Mouse (Mus musculus) lung, embryonic 15.5 days (tissue): Measurements from ENCODE around the gene Swi5. TPM values are rescaled to one million over a fixed set of nuclear protein-coding genes. Genes with fewer than 3 reads are reported as not detected.

Source experiments
- ATAC-seq: fragments of 200-750 bp; cut with Nextera tagmentation; 2 replicates; pipeline ENCODE4 v1.8.0; 2017; ENCODE audit warnings: moderate number of reproducible peaks, borderline replicate concordance; ENCODE audit not compliant: low FRiP score, low TSS enrichment; ENCODE audit errors: extremely low read depth
- H3K27ac ChIP-seq: fragments of 300-500 bp; sonication (generic); 2 replicates; pipeline ENCODE4 v1.5.1; 2015; ENCODE audit warnings: moderate library complexity, mild to moderate bottlenecking, inconsistent platforms
- H3K27me3 ChIP-seq: fragments of 300-500 bp; sonication (generic); 2 replicates; pipeline ENCODE4 v1.6.1; 2015; ENCODE audit warnings: inconsistent platforms
- H3K36me3 ChIP-seq: fragments of 300-500 bp; sonication (generic); 2 replicates; pipeline ENCODE4 v1.6.1; 2015; ENCODE audit warnings: inconsistent platforms
- H3K4me1 ChIP-seq: fragments of 300-500 bp; sonication (generic); 2 replicates; pipeline ENCODE4 v1.6.1; 2015; ENCODE audit warnings: inconsistent platforms
- H3K4me2 ChIP-seq: fragments of 300-500 bp; sonication (generic); 2 replicates; pipeline ENCODE4 v1.6.1; 2015; ENCODE audit warnings: inconsistent platforms, mild to moderate bottlenecking, moderate library complexity
- H3K4me3 ChIP-seq: fragments of 300-500 bp; sonication (generic); 2 replicates; pipeline ENCODE4 v1.5.1; 2015; ENCODE audit warnings: mild to moderate bottlenecking, inconsistent platforms
- H3K9ac ChIP-seq: fragments of 300-500 bp; sonication (generic); 2 replicates; pipeline ENCODE4 v1.6.1; 2015; ENCODE audit warnings: inconsistent platforms
- H3K9me3 ChIP-seq: fragments of 300-500 bp; sonication (generic); 2 replicates; pipeline ENCODE4 v1.6.1; 2016; ENCODE audit warnings: inconsistent platforms
- WGBS: fragments of 180-500 bp; shearing (Covaris S2); methylation state at CpG from one replicate; pipeline ENCODE4 v1.1.7; 2015; 5-methylcytosine and 5-hydroxymethylcytosine counted together
- polyA plus RNA-seq: library from polyadenylated mRNA; unstranded; fragments of >200 nt; fragmentation: Nextera tagmentation; extraction: Ambion mirVana; gene quantifications from 2 replicates; pipeline ENCODE4 v1.2.1, GENCODE M21; 2015

Gene Swi5
- polyA plus RNA-seq, 1 experiment from 2014 or later = 405 TPM

DNA sequence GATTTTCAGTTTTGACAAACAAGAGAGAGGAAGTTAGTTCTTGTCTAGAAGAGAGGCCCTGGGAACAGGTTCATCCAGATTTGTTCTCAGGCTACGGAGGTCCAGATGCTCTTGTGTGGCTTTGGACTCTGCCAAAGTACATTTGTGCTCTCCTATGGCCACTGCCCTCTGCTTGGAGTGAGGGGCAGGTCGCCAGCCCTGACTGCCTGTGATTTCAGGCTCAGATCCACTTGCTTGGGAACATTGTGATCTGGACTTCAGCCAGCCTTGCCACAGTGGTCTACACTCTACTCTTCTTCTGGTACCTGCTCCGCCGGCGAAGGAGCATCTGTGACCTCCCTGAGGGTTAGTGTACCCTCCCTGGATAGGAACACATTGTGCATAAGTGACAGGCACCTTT is 35.2 kb downstream of the Swi5 start:
- H3K27me3 ChIP-seq = no peaks in the 10 kb centered on the region
- H3K4me1 ChIP-seq = peaks cover 9% of the 10 kb centered on the region
- no peak for ATAC-seq
- peaks cover 62% of the 10 kb centered on the region for H3K36me3 ChIP-seq
- H3K4me3 ChIP-seq = no peak overlapping the region
- 74% methylated on average over 5 of the region's 5 CpGs for WGBS
- H3K4me2 ChIP-seq = no peak overlapping the region
- no peaks in the 10 kb centered on the region for H3K9me3 ChIP-seq
- no peak overlapping the region for H3K9ac ChIP-seq
- H3K27ac ChIP-seq = peak overlapping the region; percentile 45

DNA sequence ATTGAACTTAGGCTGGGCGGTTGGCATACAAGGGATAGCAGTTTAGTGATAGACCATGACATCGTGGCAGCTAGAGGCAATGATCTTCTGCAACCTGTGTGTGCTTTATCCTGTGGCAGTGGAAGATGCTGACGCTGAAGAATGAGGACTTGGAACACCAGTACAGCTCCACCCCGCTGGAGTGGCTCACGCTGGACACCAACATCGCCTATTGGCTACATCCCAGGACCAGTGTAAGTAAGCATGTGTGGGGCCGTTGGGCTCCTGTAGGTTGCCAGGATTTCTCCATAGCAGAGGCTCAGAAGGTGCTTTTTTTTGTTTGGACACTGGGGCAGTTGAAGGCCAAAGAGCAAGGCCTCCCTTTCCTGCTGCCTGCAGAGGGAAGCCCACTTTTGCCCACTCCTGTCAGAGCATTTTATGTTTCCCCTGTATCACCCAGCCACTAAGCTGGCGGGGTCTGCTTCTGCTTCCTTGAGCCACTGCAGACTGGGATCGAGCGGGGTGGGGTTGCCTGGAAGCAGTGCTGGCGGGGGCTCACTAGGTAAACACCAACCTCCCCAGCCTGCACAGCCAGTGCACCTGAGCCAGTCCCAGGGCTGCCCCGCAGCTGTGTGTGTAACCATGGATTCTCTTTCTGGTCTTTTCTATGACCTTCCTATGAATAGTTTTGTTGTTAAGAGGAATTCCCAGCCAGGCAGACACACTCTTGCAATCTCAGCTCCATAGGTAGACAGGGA is 35.9 kb downstream of the Swi5 start:
- Histone ChIP-seq H3K36me3 (peaks cover 59% of the 10 kb centered on the region), H3K27me3 (no peaks in the 10 kb centered on the region), H3K9me3 (no peaks in the 10 kb centered on the region), H3K9ac (no peak overlapping the region; the same call in 1 of the 2 replicates), H3K4me2 (no peak overlapping the region), H3K27ac (peak overlapping the region; percentile 45), H3K4me3 (no peak overlapping the region), H3K4me1 (peaks cover 9% of the 10 kb centered on the region)
- ATAC-seq = no peak; the same call in 1 of the 2 replicates
- WGBS = 64% methylated on average over 12 of the region's 12 CpGs

DNA sequence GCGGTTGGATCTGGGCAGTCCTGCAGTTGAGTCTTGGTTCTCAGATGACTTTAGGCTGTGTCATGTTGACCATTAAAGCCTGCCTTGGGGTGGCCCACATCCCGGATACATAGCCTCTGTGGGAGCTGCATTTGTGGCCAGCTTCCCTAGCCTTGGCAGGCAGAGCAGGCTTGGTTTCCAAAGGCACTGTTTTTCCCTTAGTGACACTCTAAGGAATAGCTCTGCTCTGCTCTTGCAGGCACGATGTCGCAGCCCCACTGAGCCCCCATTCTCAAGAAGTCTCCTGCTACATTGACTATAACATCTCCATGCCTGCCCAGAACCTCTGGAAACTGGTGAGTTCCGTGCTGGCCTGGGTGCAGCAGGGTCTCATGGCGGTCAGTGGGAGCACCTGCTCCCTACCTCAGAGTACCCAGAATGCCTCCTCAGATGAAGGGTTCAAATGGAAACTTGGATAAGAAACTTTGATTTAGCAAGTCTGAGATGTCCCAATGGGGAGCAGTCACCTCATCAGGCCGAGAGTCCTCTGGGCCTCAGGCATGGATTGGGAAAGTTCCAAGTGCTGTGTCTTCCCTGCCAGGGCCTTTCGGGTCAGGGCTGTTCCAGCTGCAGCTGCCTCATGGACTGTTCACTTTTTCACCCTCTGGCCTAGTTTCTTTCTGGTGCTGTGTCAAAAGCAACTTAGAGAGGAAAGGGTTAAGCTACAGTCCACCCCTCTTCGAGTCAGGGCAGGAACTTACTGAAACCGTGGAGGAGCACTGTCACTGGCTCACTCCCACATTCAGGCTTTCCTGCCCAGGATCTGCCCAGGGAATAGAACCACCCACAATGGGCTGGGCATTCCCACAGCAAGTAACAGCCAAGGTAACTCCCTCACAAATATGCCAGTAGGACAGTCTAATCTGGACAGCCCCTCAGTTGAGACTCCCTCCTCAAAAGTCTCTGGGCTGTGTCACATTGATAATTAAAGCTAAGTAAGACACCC is 39.2 kb downstream of the Swi5 start:
- peaks cover 48% of the 10 kb centered on the region for H3K36me3 ChIP-seq

GRCm38 (mm10) chr2:32246741-32247140 is 41.1 kb downstream of the Swi5 start:
- Histone ChIP-seq H3K9me3 (no peaks in the 10 kb centered on the region), H3K4me3 (no peak overlapping the region), H3K27ac (no peak overlapping the region), H3K27me3 (no peaks in the 10 kb centered on the region), H3K4me1 (0 out of 2 replicates have a peak, but pooled peaks cover under 1% of the 10 kb centered on the region), H3K9ac (no peak overlapping the region), H3K36me3 (peaks cover 44% of the 10 kb centered on the region), H3K4me2 (no peak overlapping the region)
- WGBS = 80% methylated on average over 4 of the region's 4 CpGs
- ATAC-seq = no peak

More for the DNA sequence above, 39.2 kb downstream of the Swi5 start:
- Histone ChIP-seq H3K27me3 (no peaks in the 10 kb centered on the region), H3K4me3 (no peak overlapping the region), H3K4me2 (no peak overlapping the region), H3K4me1 (peaks cover 9% of the 10 kb centered on the region), H3K9ac (no peak overlapping the region), H3K9me3 (no peaks in the 10 kb centered on the region), H3K27ac (no peak overlapping the region)
- WGBS = 73% methylated on average over 10 of the region's 10 CpGs
- no peak for ATAC-seq

- 76% methylated on average over 4 of the region's 4 CpGs for WGBS
- no peaks in the 10 kb centered on the region for H3K27me3 ChIP-seq
- no peaks in the 10 kb centered on the region for H3K9me3 ChIP-seq
- no peak overlapping the region for H3K9ac ChIP-seq
- H3K27ac ChIP-seq = no peak overlapping the region
- ATAC-seq = no peak
- H3K36me3 ChIP-seq = peaks cover 21% of the 10 kb centered on the region; the same call in 1 of the 2 replicates
- peaks cover under 1% of the 10 kb centered on the region for H3K4me1 ChIP-seq
- H3K4me3 ChIP-seq = no peak overlapping the region
- H3K4me2 ChIP-seq = no peak overlapping the region
These were observed 44.9 kb downstream of the Swi5 start for GRCm38 (mm10) chr2:32242986-32243385.

- no peaks in the 10 kb centered on the region for H3K9me3 ChIP-seq
These were observed 47.3 kb downstream of the Swi5 start for GRCm38 (mm10) chr2:32240591-32240990.

DNA sequence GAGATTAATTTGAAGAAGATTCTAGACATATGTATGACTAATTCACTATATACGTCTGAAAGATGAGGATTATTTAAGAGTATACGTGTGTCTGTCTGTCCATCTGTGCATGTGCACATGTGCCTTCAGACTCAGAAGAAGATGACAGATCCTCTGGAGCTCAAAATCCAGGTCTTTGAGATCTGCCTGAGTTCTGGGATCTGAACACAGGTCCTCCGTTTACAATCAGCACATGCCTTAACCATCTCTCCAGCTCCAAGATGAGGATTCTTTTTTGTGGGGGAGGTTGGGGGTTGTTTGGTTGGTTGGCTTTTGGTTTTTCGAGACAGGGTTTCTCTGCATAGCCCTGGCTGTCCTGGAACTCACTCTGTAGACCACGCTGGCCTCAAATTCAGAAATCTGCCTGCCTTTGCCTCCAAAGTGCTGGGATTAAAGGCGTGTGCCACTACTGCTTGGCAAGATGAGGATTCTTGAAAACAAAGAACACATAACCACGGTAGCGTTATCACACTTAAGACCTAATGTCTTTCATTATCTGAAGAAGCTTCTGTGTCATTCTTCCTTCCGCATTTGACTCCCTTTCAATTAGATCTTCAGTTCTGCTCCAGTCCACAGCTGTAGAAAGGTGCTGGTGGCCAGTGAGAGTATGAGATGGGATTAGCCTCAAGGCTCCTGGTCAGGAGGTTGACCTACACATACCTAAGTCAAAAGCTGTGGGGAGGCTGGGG is 49.0 kb downstream of the Swi5 start:
- ATAC-seq = no peak

More at GRCm38 (mm10) chr2:32240591-32240990, 47.3 kb downstream of the Swi5 start:
- 82% methylated on average over 5 of the region's 5 CpGs for WGBS
- no peak for ATAC-seq
- Histone ChIP-seq H3K4me1 (peaks cover 12% of the 10 kb centered on the region), H3K9ac (no peak overlapping the region), H3K27me3 (no peaks in the 10 kb centered on the region), H3K4me2 (no peak overlapping the region), H3K4me3 (no peak overlapping the region), H3K27ac (no peak overlapping the region), H3K36me3 (0 out of 2 replicates have a peak, but pooled peaks cover 17% of the 10 kb centered on the region)

DNA sequence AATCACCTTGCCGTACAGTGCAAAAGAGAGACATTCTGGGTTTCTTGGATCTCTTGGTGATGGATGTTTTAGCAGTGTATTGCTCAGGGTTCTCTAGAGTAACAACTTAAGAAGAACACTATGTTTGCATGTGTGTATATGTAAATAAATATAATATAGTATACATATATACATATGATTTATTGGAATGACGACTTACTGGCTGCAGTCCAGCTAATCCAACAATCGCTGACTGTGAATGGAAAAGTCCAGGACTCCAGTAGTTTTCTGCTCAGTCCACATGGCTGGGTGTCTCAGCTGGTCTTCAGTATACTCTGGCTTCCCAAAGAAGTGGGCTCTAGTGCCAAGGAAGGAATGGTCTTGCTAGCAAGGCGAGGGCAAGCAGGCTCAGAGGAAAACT is 50.3 kb downstream of the Swi5 start:
- Histone ChIP-seq H3K36me3 (peaks cover 33% of the 10 kb centered on the region), H3K4me1 (peaks cover 23% of the 10 kb centered on the region), H3K9me3 (no peaks in the 10 kb centered on the region), H3K4me2 (peak overlapping the region; percentile 71), H3K4me3 (peak overlapping the region; percentile 73), H3K27me3 (no peaks in the 10 kb centered on the region), H3K27ac (peak overlapping the region; percentile 89; the same call in 1 of the 2 replicates), H3K9ac (peak overlapping the region; percentile 54)
- 30% methylated on average over 4 of the region's 4 CpGs for WGBS
- no peak for ATAC-seq

More for the DNA sequence above, 49.0 kb downstream of the Swi5 start:
- Histone ChIP-seq H3K4me3 (no peak overlapping the region), H3K9me3 (no peaks in the 10 kb centered on the region), H3K9ac (no peak overlapping the region), H3K4me2 (no peak overlapping the region), H3K27ac (no peak overlapping the region), H3K36me3 (peaks cover 20% of the 10 kb centered on the region; the same call in 1 of the 2 replicates), H3K27me3 (no peaks in the 10 kb centered on the region), H3K4me1 (peaks cover 23% of the 10 kb centered on the region)
- WGBS = 91% methylated on average over 9 of the region's 9 CpGs

- Histone ChIP-seq H3K4me3 (peak overlapping the region; percentile 73), H3K27ac (peak overlapping the region; percentile 89), H3K4me2 (peak overlapping the region; percentile 71), H3K4me1 (peaks cover 23% of the 10 kb centered on the region), H3K9me3 (no peaks in the 10 kb centered on the region), H3K9ac (peak overlapping the region; percentile 54), H3K27me3 (no peaks in the 10 kb centered on the region), H3K36me3 (peaks cover 34% of the 10 kb centered on the region)
- WGBS = under 1% methylated on average over 20 of the region's 20 CpGs
- ATAC-seq = peak; percentile 25; the same call in 1 of the 2 replicates
These were observed 51.0 kb downstream of the Swi5 start for GRCm38 (mm10) chr2:32236760-32237487.

GRCm38 (mm10) chr2:32235886-32236759 is 51.8 kb downstream of the Swi5 start, which contains the start of gene Pomt1:
Gene Pomt1 (plus strand): TSS chr2:32236590.
- ATAC-seq = peak; percentile 92
- under 1% methylated on average over 54 of the region's 54 CpGs for WGBS
- H3K4me3 ChIP-seq = peak within 1 kb of the TSS; percentile 73
- peaks cover 38% of the 10 kb centered on the region for H3K36me3 ChIP-seq
- H3K9ac ChIP-seq = peak within 1 kb of the TSS; percentile 54
- H3K9me3 ChIP-seq = no peaks in the 10 kb centered on the region
- peak within 1 kb of the TSS; percentile 71 for H3K4me2 ChIP-seq
- H3K27me3 ChIP-seq = no peaks in the 10 kb centered on the region
- H3K4me1 ChIP-seq = peaks cover 23% of the 10 kb centered on the region
- H3K27ac ChIP-seq = peak within 1 kb of the TSS; percentile 89
